Mouse (Mus musculus) CH12.LX (cell line): ENCODE data around the gene Cntn4. TPM values are rescaled to one million over a fixed set of nuclear protein-coding genes. Genes with fewer than 3 reads are reported as not detected.

ENCODE experiments used
- DNase-seq: peaks from one replicate; pipeline ENCODE4 v3.0.0-alpha.2; 2013; ENCODE audit errors: extremely low read depth
- H3K27ac ChIP-seq: 2 replicates; pipeline ENCODE4 v1.5.1; 2012; ENCODE audit warnings: low read depth, mild to moderate bottlenecking, control low read depth, moderate library complexity; ENCODE audit not compliant: insufficient read depth
- H3K27me3 ChIP-seq: replicated peaks from 2 replicates; pipeline ENCODE3; 2012; ENCODE audit warnings: inconsistent platforms
- H3K36me3 ChIP-seq, 2 experiments: replicated peaks in 1 of 2; 2 replicates each; pipeline versions ENCODE3 to v1.6.1; 2012; ENCODE audit warnings: inconsistent platforms in 1 of 2, low read length in 1 of 2, mild to moderate bottlenecking in 1 of 2, mixed read lengths in 1 of 2, moderate library complexity in 1 of 2; ENCODE audit not compliant: control insufficient read depth in 1 of 2, insufficient read depth in 1 of 2
- H3K4me1 ChIP-seq, 2 experiments: 2 replicates each; pipeline ENCODE4 v1.6.1; 2012; ENCODE audit warnings: inconsistent platforms in 1 of 2, moderate library complexity in 1 of 2; ENCODE audit not compliant: insufficient read depth in 2 of 2, control insufficient read depth in 1 of 2
- H3K4me2 ChIP-seq: 2 replicates; pipeline ENCODE4 v1.6.1; 2012; ENCODE audit warnings: low read depth, mild to moderate bottlenecking, control low read depth; ENCODE audit not compliant: poor library complexity, insufficient read depth, severe bottlenecking
- H3K4me3 ChIP-seq, 3 experiments: fragments of 150-350 bp in 1 of 3; sonication (generic) in 1 of 3; replicated peaks in 1 of 3; 2 replicates each; pipeline versions ENCODE3 to v1.5.1; 2011 to 2012; ENCODE audit warnings: low read depth in 2 of 3, low read length in 2 of 3, mild to moderate bottlenecking in 2 of 3, moderate library complexity in 2 of 3, control low read depth in 1 of 3, improper control_type of control experiment in 1 of 3, inconsistent platforms in 1 of 3, mixed read lengths in 1 of 3; ENCODE audit not compliant: poor library complexity in 1 of 3
- H3K79me2 ChIP-seq: replicated peaks from 2 replicates; pipeline ENCODE4 v1.6.1; 2012; ENCODE audit warnings: mild to moderate bottlenecking, moderate library complexity; ENCODE audit not compliant: control insufficient read depth, poor library complexity, insufficient read depth, severe bottlenecking; ENCODE audit errors: extremely low read depth
- H3K9ac ChIP-seq: 2 replicates; pipeline ENCODE4 v1.6.1; 2012; ENCODE audit warnings: low read depth, mild to moderate bottlenecking, control low read depth, moderate library complexity; ENCODE audit not compliant: insufficient read depth
- H3K9me3 ChIP-seq: replicated peaks from 2 replicates; pipeline ENCODE3; 2012; ENCODE audit warnings: low read length, inconsistent platforms, mixed read lengths
- BHLHE40 ChIP-seq: IDR thresholded peaks from 2 replicates; pipeline ENCODE4 v1.6.1; 2011; ENCODE audit warnings: mild to moderate bottlenecking, low read depth, low read length, improper control_type of control experiment
- CHD1 ChIP-seq: IDR thresholded peaks from 2 replicates; pipeline ENCODE4 v1.6.1; 2012; ENCODE audit warnings: low read depth, low read length, improper control_type of control experiment, inconsistent platforms
- ELF1 ChIP-seq: IDR thresholded peaks from 2 replicates; pipeline ENCODE4 v1.6.1; 2014; ENCODE audit warnings: low read depth, mild to moderate bottlenecking, inconsistent platforms, low read length, improper control_type of control experiment
- ETS1 ChIP-seq: conservative IDR thresholded peaks from 2 replicates; pipeline ENCODE4 v1.6.1; 2012; ENCODE audit warnings: low read depth, mild to moderate bottlenecking, inconsistent platforms, low read length, improper control_type of control experiment, moderate library complexity
- GABPA ChIP-seq: IDR thresholded peaks from 2 replicates; pipeline ENCODE4 v1.6.1; 2012; ENCODE audit warnings: low read depth, low read length, improper control_type of control experiment, inconsistent platforms; ENCODE audit not compliant: insufficient replicate concordance
- HCFC1 ChIP-seq: IDR thresholded peaks from 2 replicates; pipeline ENCODE4 v1.6.1; 2012; ENCODE audit warnings: low read depth, mild to moderate bottlenecking, inconsistent platforms, low read length, improper control_type of control experiment
- IRF4 ChIP-seq: IDR thresholded peaks from 2 replicates; pipeline ENCODE4 v1.6.1; 2014; ENCODE audit warnings: low read depth, mild to moderate bottlenecking, inconsistent platforms, low read length, improper control_type of control experiment
- JUN ChIP-seq: IDR thresholded peaks from 2 replicates; pipeline ENCODE4 v1.6.1; 2011; ENCODE audit warnings: low read depth, mild to moderate bottlenecking, low read length, improper control_type of control experiment, moderate library complexity; ENCODE audit not compliant: insufficient read depth
- KAT2A ChIP-seq: IDR thresholded peaks from 2 replicates; pipeline ENCODE4 v1.6.1; 2012; ENCODE audit warnings: low read length, improper control_type of control experiment, inconsistent platforms; ENCODE audit not compliant: insufficient replicate concordance
- MXI1 ChIP-seq: IDR thresholded peaks from 2 replicates; pipeline ENCODE4 v1.6.1; 2011; ENCODE audit warnings: mild to moderate bottlenecking, low read depth, low read length, improper control_type of control experiment
- POLR2AphosphoS2 ChIP-seq: IDR thresholded peaks from 2 replicates; pipeline ENCODE4 v1.6.1; 2011; ENCODE audit warnings: low read depth, low read length, improper control_type of control experiment
- RAD21 ChIP-seq: IDR thresholded peaks from 2 replicates; pipeline ENCODE4 v1.6.1; 2011; ENCODE audit warnings: low read depth, mild to moderate bottlenecking, low read length, improper control_type of control experiment, moderate library complexity
- SIN3A ChIP-seq: IDR thresholded peaks from 2 replicates; pipeline ENCODE4 v1.6.1; 2012; ENCODE audit warnings: low read length, improper control_type of control experiment, inconsistent platforms
- USF1 ChIP-seq: IDR thresholded peaks from 2 replicates; pipeline ENCODE4 v1.6.1; 2014; ENCODE audit warnings: low read depth, mild to moderate bottlenecking, inconsistent platforms, low read length, improper control_type of control experiment
- USF2 ChIP-seq: conservative IDR thresholded peaks from 2 replicates; pipeline ENCODE4 v1.6.1; 2011; ENCODE audit warnings: low read depth, low read length, improper control_type of control experiment
- ZMIZ1 ChIP-seq: IDR thresholded peaks from 2 replicates; pipeline ENCODE4 v1.6.1; 2012; ENCODE audit warnings: low read depth, mild to moderate bottlenecking, inconsistent platforms, low read length, improper control_type of control experiment
- ZNF384 ChIP-seq: IDR thresholded peaks from 2 replicates; pipeline ENCODE4 v1.6.1; 2012; ENCODE audit warnings: low read depth, low read length, improper control_type of control experiment, inconsistent platforms
- dilution Hi-C: fragments of 300-500 bp; cut with MboI; formaldehyde crosslinking; loops from 2 replicates; pipeline ENCODE4 v1.14.3; 2020; ENCODE audit warnings: low sequenced_read_pairs; ENCODE audit not compliant: extremely low pct_unique_long_range_greater_than_20kb, extremely low pct_ligation_motif_present
- in situ Hi-C: fragments of 300-500 bp; cut with MboI; formaldehyde crosslinking; loops from 3 replicates; pipeline ENCODE4 v1.14.3; 2019; ENCODE audit warnings: low sequenced_read_pairs, low pct_ligation_motif_present, low pct_unique_long_range_greater_than_20kb, mixed read lengths
- polyA plus RNA-seq: library from polyadenylated mRNA; unstranded; fragments of >175 nt; gene quantifications from 2 replicates; pipeline ENCODE4 v1.2.1, GENCODE M21; 2012; ENCODE audit warnings: low read depth; ENCODE audit not compliant: insufficient read length
- total RNA-seq, 2 experiments: library from RNA; depleted of rRNA; stranded (reverse); fragments of 300-350 nt in 1 of 2; fragments of >200 nt in 1 of 2; gene quantifications; 2 replicates each; pipeline ENCODE4 v1.2.3; 2012 to 2014

The Cntn4 gene
- total and polyA plus RNA-seq, 3 experiments: 0.14 TPM; not detected in 2

- TF ChIP-seq KAT2A: no peak
- peak; percentile 58 for TF ChIP-seq IRF4
- TF ChIP-seq ZMIZ1: no peak
- no peak for TF ChIP-seq GABPA
- peak; percentile 41; the same call in 1 of the 2 replicates for TF ChIP-seq ETS1
- TF ChIP-seq USF1: no peak
- no peak for TF ChIP-seq JUN
- peak; percentile 42; the same call in 1 of the 2 replicates for TF ChIP-seq POLR2AphosphoS2
- TF ChIP-seq CHD1: peak; percentile 89
- no peak for TF ChIP-seq USF2
- peak; percentile 67 for TF ChIP-seq MXI1
- TF ChIP-seq RAD21: peak; percentile 78
- peak; percentile 42; the same call in 1 of the 2 replicates for TF ChIP-seq HCFC1
- TF ChIP-seq ZNF384: no peak
Measured at GRCm38 (mm10) chr6:106743556-106744233, 1066.2 kb downstream of the Cntn4 start (continued).

GRCm38 (mm10) chr6:106745673-106746394, 1068.4 kb downstream of the Cntn4 start:
- no peak for DNase-seq
- H3K27me3 ChIP-seq: no peaks in the 10 kb centered on the region
- peak overlapping the region; percentile 65 to 95 (median 67) for H3K4me3 ChIP-seq
- peaks cover 11 to 16% of the 10 kb centered on the region in 2 experiments for H3K36me3 ChIP-seq
- TF ChIP-seq ELF1: peak; percentile 28; the same call in 1 of the 2 replicates
- peak; percentile 92 for TF ChIP-seq CHD1
- peak; percentile 54; the same call in 1 of the 2 replicates for TF ChIP-seq ZNF384
- no peak for TF ChIP-seq BHLHE40
- TF ChIP-seq SIN3A: peak; percentile 53; the same call in 1 of the 2 replicates
- TF ChIP-seq RAD21: no peak
- TF ChIP-seq, all 38 proteins: peak for 4
- Histone ChIP-seq H3K9ac (peak overlapping the region; percentile 100), H3K4me1 (peaks cover 10 to 42% of the 10 kb centered on the region in 2 experiments; a peak in 3 of 4 replicates), H3K4me2 (peak overlapping the region; percentile 67), H3K9me3 (no peaks in the 10 kb centered on the region), H3K27ac (peak overlapping the region; percentile 41; the same call in 1 of the 2 replicates), H3K79me2 (peaks cover 37% of the 10 kb centered on the region)
- in situ Hi-C loops: no loop called here
- dilution Hi-C loops: no loop called here
